Mouse (Mus musculus) intestine, embryonic 14.5 days (tissue): Measurements from ENCODE around the gene Gm9789. TPM values are rescaled to one million over a fixed set of nuclear protein-coding genes. Genes with fewer than 3 reads are reported as not detected.
"Not testable (repeated sequence)": the region's sequence is repeated elsewhere in the genome, so short reads cannot be mapped to it uniquely, and the experiment has no call there.

ENCODE experiments used
- ATAC-seq: fragments of 200-750 bp; cut with Nextera tagmentation; replicated peaks from 2 replicates; pipeline ENCODE4 v1.8.0; 2017; ENCODE audit warnings: low read depth, moderate number of reproducible peaks, moderate TSS enrichment, moderate library complexity; ENCODE audit not compliant: low FRiP score, low TSS enrichment
- DNase-seq: peaks from one replicate; pipeline ENCODE4 v3.0.0-alpha.2; 2018; ENCODE audit warnings: low spot score
- H3K27ac ChIP-seq: fragments of 300-500 bp; sonication (generic); 2 replicates; pipeline ENCODE4 v1.5.1; 2014; ENCODE audit warnings: low read depth, mild to moderate bottlenecking, control low read depth
- H3K27me3 ChIP-seq: fragments of 300-500 bp; sonication (generic); replicated peaks from 2 replicates; pipeline ENCODE4 v1.6.1; 2014; ENCODE audit warnings: low read length, control low read depth; ENCODE audit not compliant: control insufficient read depth, insufficient read depth
- H3K36me3 ChIP-seq: fragments of 300-500 bp; sonication (generic); 2 replicates; pipeline ENCODE4 v1.6.1; 2014; ENCODE audit warnings: low read length, control low read depth; ENCODE audit not compliant: control insufficient read depth, insufficient read depth
- H3K4me1 ChIP-seq: fragments of 300-500 bp; sonication (generic); replicated peaks from 2 replicates; pipeline ENCODE4 v1.6.1; 2014; ENCODE audit warnings: low read length, control low read depth, mixed read lengths; ENCODE audit not compliant: control insufficient read depth, insufficient read depth
- H3K4me2 ChIP-seq: fragments of 300-500 bp; sonication (generic); 2 replicates; pipeline ENCODE4 v1.6.1; 2014; ENCODE audit warnings: low read length
- H3K4me3 ChIP-seq: fragments of 300-500 bp; sonication (generic); 2 replicates; pipeline ENCODE4 v1.5.1; 2014; ENCODE audit warnings: low read depth, low read length, control low read depth, mixed read lengths
- H3K9ac ChIP-seq: fragments of 300-500 bp; sonication (generic); 2 replicates; pipeline ENCODE4 v1.6.1; 2014; ENCODE audit warnings: mild to moderate bottlenecking, low read length
- H3K9me3 ChIP-seq: fragments of 300-500 bp; sonication (generic); 2 replicates; pipeline ENCODE4 v1.6.1; 2016; ENCODE audit warnings: low read length, control low read depth; ENCODE audit not compliant: control insufficient read depth
- WGBS: fragments of 180-500 bp; shearing (Covaris S2); extraction: QIAGEN DNeasy Blood & Tissue Kit; methylation state at CpG from one replicate; pipeline ENCODE4 v1.1.7; 2014; 5-methylcytosine and 5-hydroxymethylcytosine counted together
- polyA plus RNA-seq: library from polyadenylated mRNA; unstranded; fragments of >200 nt; fragmentation: Nextera tagmentation; extraction: Ambion mirVana; gene quantifications from 2 replicates; pipeline ENCODE4 v1.2.1, GENCODE M21; 2014

Gene Gm9789
- polyA plus RNA-seq: not detected in 2 replicates

GRCm38 (mm10) chr16:89157652-89158051, at the start of gene Gm9789:
Gene Gm9789, plus strand, starts transcription at chr16:89157952.
- 91% methylated on average over 4 of the region's 4 CpGs for WGBS
- Histone ChIP-seq H3K9ac (no peak within 1 kb of the TSS), H3K4me3 (no peak within 1 kb of the TSS), H3K4me2 (no peak within 1 kb of the TSS), H3K4me1 (no peaks in the 10 kb centered on the region), H3K27me3 (no peaks in the 10 kb centered on the region), H3K27ac (no peak within 1 kb of the TSS), H3K36me3 (no peaks in the 10 kb centered on the region), H3K9me3 (no peaks in the 10 kb centered on the region)
- DNase-seq (no peak), ATAC-seq (no peak)

- H3K36me3 ChIP-seq: no peaks in the 10 kb centered on the region
- no peak within 1 kb of the TSS for H3K4me2 ChIP-seq
- no peaks in the 10 kb centered on the region for H3K9me3 ChIP-seq
- H3K4me3 ChIP-seq: no peak within 1 kb of the TSS
- no peaks in the 10 kb centered on the region for H3K27me3 ChIP-seq
- H3K9ac ChIP-seq: no peak within 1 kb of the TSS
- no peaks in the 10 kb centered on the region for H3K4me1 ChIP-seq
- DNase-seq (no peak), ATAC-seq (no peak)
- 92% methylated on average over 1 of the region's 1 CpGs for WGBS
- no peak within 1 kb of the TSS for H3K27ac ChIP-seq
Observed at GRCm38 (mm10) chr16:89140551-89140950, 17.2 kb upstream of the Gm9789 start, which contains the start of gene Gm6358. Gene Gm6358, plus strand, starts transcription at chr16:89140851.

- H3K4me3 ChIP-seq: no peak within 1 kb of the TSS
- 93% methylated on average over 1 of the region's 1 CpGs for WGBS
- no peak for DNase-seq
- H3K9me3 ChIP-seq: 0 out of 2 replicates have a peak, but pooled peaks cover 3% of the 10 kb centered on the region
- H3K36me3 ChIP-seq: no peaks in the 10 kb centered on the region
- ATAC-seq: no peak
- H3K27ac ChIP-seq: no peak within 1 kb of the TSS
- no peaks in the 10 kb centered on the region for H3K4me1 ChIP-seq
- no peaks in the 10 kb centered on the region for H3K27me3 ChIP-seq
- H3K9ac ChIP-seq: no peak within 1 kb of the TSS
- no peak within 1 kb of the TSS for H3K4me2 ChIP-seq
Observed at GRCm38 (mm10) chr16:89150786-89151185, 7.0 kb upstream of the Gm9789 start, which contains the start of gene Gm10061. Gene Gm10061, plus strand, starts transcription at chr16:89151086.

- not testable (repeated sequence) for H3K27me3 ChIP-seq, H3K4me2 ChIP-seq, ATAC-seq, DNase-seq, H3K9ac ChIP-seq, H3K36me3 ChIP-seq, H3K27ac ChIP-seq, H3K9me3 ChIP-seq, H3K4me1 ChIP-seq, H3K4me3 ChIP-seq
Observed at GRCm38 (mm10) chr16:89169190-89169589, 11.4 kb downstream of the Gm9789 start, which contains the start of gene Gm7735. Gene Gm7735, plus strand, starts transcription at chr16:89169490.

- H3K36me3 ChIP-seq: no peaks in the 10 kb centered on the region
- no peak for ATAC-seq
- H3K9ac ChIP-seq: no peak within 1 kb of the TSS
- no peaks in the 10 kb centered on the region for H3K4me1 ChIP-seq
- H3K4me3 ChIP-seq: no peak within 1 kb of the TSS
- WGBS: 77% methylated on average over 2 of the region's 2 CpGs
- H3K27me3 ChIP-seq: no peaks in the 10 kb centered on the region
- no peak for DNase-seq
- H3K9me3 ChIP-seq: no peaks in the 10 kb centered on the region
- H3K4me2 ChIP-seq: no peak within 1 kb of the TSS
- H3K27ac ChIP-seq: no peak within 1 kb of the TSS
Observed at GRCm38 (mm10) chr16:89174435-89174834, 16.7 kb downstream of the Gm9789 start, which contains the start of gene 1110057P08Rik. Gene 1110057P08Rik, plus strand, starts transcription at chr16:89174735.

- H3K27ac ChIP-seq: no peak overlapping the region
- DNase-seq: no peak
- WGBS: 83% methylated on average over 4 of the region's 4 CpGs
- no peaks in the 10 kb centered on the region for H3K4me1 ChIP-seq
- no peaks in the 10 kb centered on the region for H3K9me3 ChIP-seq
- no peak overlapping the region for H3K9ac ChIP-seq
- no peak for ATAC-seq
- no peak overlapping the region for H3K4me2 ChIP-seq
- no peak overlapping the region for H3K4me3 ChIP-seq
- H3K36me3 ChIP-seq: no peaks in the 10 kb centered on the region
- no peaks in the 10 kb centered on the region for H3K27me3 ChIP-seq
Observed at GRCm38 (mm10) chr16:89188621-89189020, 30.9 kb downstream of the Gm9789 start.

- no peaks in the 10 kb centered on the region for H3K27me3 ChIP-seq
- no peak for DNase-seq
- 76% methylated on average over 1 of the region's 1 CpGs for WGBS
- H3K4me2 ChIP-seq: no peak within 1 kb of the TSS
- H3K4me3 ChIP-seq: no peak within 1 kb of the TSS
- no peak within 1 kb of the TSS for H3K27ac ChIP-seq
- H3K4me1 ChIP-seq: no peaks in the 10 kb centered on the region
- no peak within 1 kb of the TSS for H3K9ac ChIP-seq
- H3K36me3 ChIP-seq: no peaks in the 10 kb centered on the region
- ATAC-seq: no peak
- H3K9me3 ChIP-seq: no peaks in the 10 kb centered on the region
Observed at GRCm38 (mm10) chr16:89205561-89205960, 47.8 kb downstream of the Gm9789 start, which contains the start of gene Krtap20-2. Gene Krtap20-2, plus strand, starts transcription at chr16:89205861.

Other genes with a start within 250 kb of the Gm9789 start
- not detected in 2 replicates for gene Krtap19-9b, start 225.7 kb upstream of the Gm9789 start, polyA plus RNA-seq
- not detected in 2 replicates for gene Krtap16-3, start 195.1 kb upstream of the Gm9789 start, polyA plus RNA-seq
- not detected in 2 replicates for gene Krtap22-2, start 147.2 kb upstream of the Gm9789 start, polyA plus RNA-seq
- not detected in 2 replicates for gene Gm10229, start 142.7 kb upstream of the Gm9789 start, polyA plus RNA-seq
- not detected in 2 replicates for gene Krtap6-1, start 126.3 kb upstream of the Gm9789 start, polyA plus RNA-seq
- gene Gm10228, start 116.5 kb upstream of the Gm9789 start, polyA plus RNA-seq: not detected in 2 replicates
- gene Krtap6-5, start 110.1 kb upstream of the Gm9789 start, polyA plus RNA-seq: not detected in 2 replicates
- not detected in 2 replicates for gene 1110025L11Rik, start 94.0 kb upstream of the Gm9789 start, polyA plus RNA-seq
- not detected in 2 replicates for gene Krtap6-3, start 73.9 kb upstream of the Gm9789 start, polyA plus RNA-seq
- gene Gm6358, start 17.1 kb upstream of the Gm9789 start, polyA plus RNA-seq: not detected in 2 replicates
- not detected in 2 replicates for gene Gm10061, start 6.9 kb upstream of the Gm9789 start, polyA plus RNA-seq
- gene Gm7735, start 11.5 kb downstream of the Gm9789 start, polyA plus RNA-seq: not detected in 2 replicates
- not detected in 2 replicates for gene 1110057P08Rik, start 16.8 kb downstream of the Gm9789 start, polyA plus RNA-seq
- not detected in 2 replicates for gene Krtap20-2, start 47.9 kb downstream of the Gm9789 start, polyA plus RNA-seq
- not detected in 2 replicates for gene Krtap21-1, start 245.9 kb downstream of the Gm9789 start, polyA plus RNA-seq